Mouse (Mus musculus) stomach, embryonic 14.5 days (tissue): ENCODE measurements around the gene Prickle3. TPM values are rescaled to one million over a fixed set of nuclear protein-coding genes. Genes with fewer than 3 reads are reported as not detected.
A peak's percentile ranks its signal among the peaks of the same experiment; 100 is the strongest.

Experiments used
- ATAC-seq: fragments of 200-750 bp; cut with Nextera tagmentation; 2 replicates; pipeline ENCODE4 v1.8.0; 2017; ENCODE audit warnings: low read depth, moderate TSS enrichment; ENCODE audit not compliant: insufficient number of reproducible peaks, insufficient read depth, low FRiP score
- H3K27ac ChIP-seq: fragments of 300-500 bp; sonication (generic); 2 replicates; pipeline ENCODE4 v1.5.1; 2014; ENCODE audit warnings: mild to moderate bottlenecking, low read length, moderate library complexity, mixed read lengths
- H3K27me3 ChIP-seq: fragments of 300-500 bp; sonication (generic); 2 replicates; pipeline ENCODE4 v1.6.1; 2014; ENCODE audit warnings: low read length, control low read depth, mixed read lengths; ENCODE audit not compliant: control insufficient read depth, insufficient read depth
- H3K36me3 ChIP-seq: fragments of 300-500 bp; sonication (generic); 2 replicates; pipeline ENCODE4 v1.6.1; 2014; ENCODE audit warnings: mild to moderate bottlenecking, control low read depth, low read length, moderate library complexity, mixed read lengths; ENCODE audit not compliant: control insufficient read depth, insufficient read depth
- H3K4me1 ChIP-seq: fragments of 300-500 bp; sonication (generic); 2 replicates; pipeline ENCODE4 v1.6.1; 2014; ENCODE audit warnings: low read length, control low read depth, mixed read lengths; ENCODE audit not compliant: control insufficient read depth, insufficient read depth
- H3K4me2 ChIP-seq: fragments of 300-500 bp; sonication (generic); replicated peaks from 2 replicates; pipeline ENCODE4 v1.6.1; 2014; ENCODE audit warnings: low read depth, low read length, control low read depth
- H3K4me3 ChIP-seq: fragments of 300-500 bp; sonication (generic); 2 replicates; pipeline ENCODE4 v1.5.1; 2014; ENCODE audit warnings: low read depth, low read length, control low read depth
- H3K9ac ChIP-seq: fragments of 300-500 bp; sonication (generic); replicated peaks from 2 replicates; pipeline ENCODE4 v1.6.1; 2014; ENCODE audit warnings: low read depth, mild to moderate bottlenecking, control low read depth, low read length, moderate library complexity, mixed read lengths
- H3K9me3 ChIP-seq: fragments of 300-500 bp; sonication (generic); 2 replicates; pipeline ENCODE4 v1.6.1; 2016; ENCODE audit warnings: low read depth, low read length, control low read depth; ENCODE audit not compliant: control insufficient read depth
- WGBS: fragments of 180-500 bp; shearing (Covaris S2); extraction: QIAGEN DNeasy Blood & Tissue Kit; methylation state at CpG from one replicate; pipeline ENCODE4 v1.1.7; 2014; 5-methylcytosine and 5-hydroxymethylcytosine counted together
- polyA plus RNA-seq: library from polyadenylated mRNA; unstranded; fragments of >200 nt; fragmentation: Nextera tagmentation; extraction: Ambion mirVana; gene quantifications from 2 replicates; pipeline ENCODE4 v1.2.1, GENCODE M21; 2014

The Prickle3 gene
- polyA plus RNA-seq, 1 experiment from 2014 or later: 12.0 TPM

- 50% methylated on average over 3 of the region's 3 CpGs for WGBS
Observed at GRCm38 (mm10) chrX:7678986-7679385, 21.9 kb downstream of the Prickle3 start.

GRCm38 (mm10) chrX:7679405-7680056 is 22.5 kb downstream of the Prickle3 start:
- no peaks in the 10 kb centered on the region for H3K9me3 ChIP-seq
- H3K27ac ChIP-seq: no peak overlapping the region
- H3K9ac ChIP-seq: no peak overlapping the region
- ATAC-seq: peak; percentile 95
- H3K36me3 ChIP-seq: no peaks in the 10 kb centered on the region
- WGBS: 18% methylated on average over 27 of the region's 27 CpGs
- H3K4me1 ChIP-seq: 0 out of 2 replicates have a peak, but pooled peaks cover 2% of the 10 kb centered on the region
- peak overlapping the region; percentile 43 for H3K4me2 ChIP-seq
- H3K4me3 ChIP-seq: peak overlapping the region; percentile 15
- H3K27me3 ChIP-seq: no peaks in the 10 kb centered on the region

More at GRCm38 (mm10) chrX:7678986-7679385, 21.9 kb downstream of the Prickle3 start:
- Histone ChIP-seq H3K9me3 (no peaks in the 10 kb centered on the region), H3K4me3 (no peak overlapping the region), H3K4me2 (no peak overlapping the region), H3K9ac (no peak overlapping the region), H3K36me3 (no peaks in the 10 kb centered on the region), H3K4me1 (0 out of 2 replicates have a peak, but pooled peaks cover 2% of the 10 kb centered on the region), H3K27me3 (no peaks in the 10 kb centered on the region), H3K27ac (no peak overlapping the region)
- ATAC-seq: no peak

- Histone ChIP-seq H3K9ac (no peak overlapping the region), H3K4me3 (peak overlapping the region; percentile 15; the same call in 1 of the 2 replicates), H3K36me3 (no peaks in the 10 kb centered on the region), H3K4me1 (no peaks in the 10 kb centered on the region), H3K27ac (no peak overlapping the region), H3K27me3 (no peaks in the 10 kb centered on the region), H3K4me2 (peak overlapping the region; percentile 43), H3K9me3 (no peaks in the 10 kb centered on the region)
- WGBS: 23% methylated on average over 12 of the region's 12 CpGs
- peak; percentile 28; the same call in 1 of the 2 replicates for ATAC-seq
Observed at GRCm38 (mm10) chrX:7680057-7680412, 23.0 kb downstream of the Prickle3 start.

- no peaks in the 10 kb centered on the region for H3K4me1 ChIP-seq
- peak within 1 kb of the TSS; percentile 43 for H3K4me2 ChIP-seq
- H3K9ac ChIP-seq: no peak within 1 kb of the TSS
- no peaks in the 10 kb centered on the region for H3K9me3 ChIP-seq
- H3K36me3 ChIP-seq: no peaks in the 10 kb centered on the region
- H3K4me3 ChIP-seq: peak within 1 kb of the TSS; percentile 15; the same call in 1 of the 2 replicates
- 70% methylated on average over 14 of the region's 14 CpGs for WGBS
- no peaks in the 10 kb centered on the region for H3K27me3 ChIP-seq
- H3K27ac ChIP-seq: no peak within 1 kb of the TSS
- ATAC-seq: no peak
Observed at GRCm38 (mm10) chrX:7680864-7681263, 23.8 kb downstream of the Prickle3 start, which contains the start of gene Magix. TSS of gene Magix (minus strand) at chrX:7681251.

- Histone ChIP-seq H3K9me3 (no peaks in the 10 kb centered on the region), H3K4me1 (no peaks in the 10 kb centered on the region), H3K27ac (no peak overlapping the region), H3K9ac (no peak overlapping the region), H3K4me3 (no peak overlapping the region), H3K27me3 (no peaks in the 10 kb centered on the region), H3K4me2 (no peak overlapping the region), H3K36me3 (no peaks in the 10 kb centered on the region)
- WGBS: 76% methylated on average over 2 of the region's 2 CpGs
- ATAC-seq: no peak
Observed at GRCm38 (mm10) chrX:7688321-7688720, 31.3 kb downstream of the Prickle3 start.

GRCm38 (mm10) chrX:7690486-7690885 is 33.4 kb downstream of the Prickle3 start:
- no peaks in the 10 kb centered on the region for H3K36me3 ChIP-seq
- H3K4me3 ChIP-seq: no peak overlapping the region
- WGBS: 52% methylated on average over 3 of the region's 3 CpGs
- H3K4me2 ChIP-seq: no peak overlapping the region
- no peak overlapping the region for H3K27ac ChIP-seq
- no peaks in the 10 kb centered on the region for H3K4me1 ChIP-seq
- H3K9ac ChIP-seq: no peak overlapping the region
- no peaks in the 10 kb centered on the region for H3K9me3 ChIP-seq
- no peak for ATAC-seq
- H3K27me3 ChIP-seq: no peaks in the 10 kb centered on the region

GRCm38 (mm10) chrX:7692862-7693261 is 35.8 kb downstream of the Prickle3 start:
- no peaks in the 10 kb centered on the region for H3K4me1 ChIP-seq
- no peak overlapping the region for H3K27ac ChIP-seq
- 38% methylated on average over 4 of the region's 4 CpGs for WGBS
- H3K36me3 ChIP-seq: no peaks in the 10 kb centered on the region
- no peak for ATAC-seq
- no peak overlapping the region for H3K4me3 ChIP-seq
- no peak overlapping the region for H3K9ac ChIP-seq
- H3K4me2 ChIP-seq: no peak overlapping the region
- no peaks in the 10 kb centered on the region for H3K9me3 ChIP-seq
- H3K27me3 ChIP-seq: no peaks in the 10 kb centered on the region

GRCm38 (mm10) chrX:7696520-7696919 is 39.5 kb downstream of the Prickle3 start:
- 43% methylated on average over 6 of the region's 6 CpGs for WGBS
- H3K4me3 ChIP-seq: peak overlapping the region; percentile 52; the same call in 1 of the 2 replicates
- no peaks in the 10 kb centered on the region for H3K27me3 ChIP-seq
- peak; percentile 8; the same call in 1 of the 2 replicates for ATAC-seq
- H3K4me2 ChIP-seq: peak overlapping the region; percentile 25; the same call in 1 of the 2 replicates
- no peaks in the 10 kb centered on the region for H3K9me3 ChIP-seq
- H3K27ac ChIP-seq: no peak overlapping the region
- no peaks in the 10 kb centered on the region for H3K4me1 ChIP-seq
- no peaks in the 10 kb centered on the region for H3K36me3 ChIP-seq
- no peak overlapping the region for H3K9ac ChIP-seq
